Mouse (Mus musculus): Measurements from ENCODE around the gene Sgo1. TPM values are rescaled to one million over a fixed set of nuclear protein-coding genes. Genes with fewer than 3 reads are reported as not detected.

The Sgo1 gene
- 1 to 10 TPM in 1 of 2 experiments, under 1 TPM in 1; 0.47 to 1.4 TPM for polyA plus RNA-seq (2017; shearing (Covaris generic))

DNA sequence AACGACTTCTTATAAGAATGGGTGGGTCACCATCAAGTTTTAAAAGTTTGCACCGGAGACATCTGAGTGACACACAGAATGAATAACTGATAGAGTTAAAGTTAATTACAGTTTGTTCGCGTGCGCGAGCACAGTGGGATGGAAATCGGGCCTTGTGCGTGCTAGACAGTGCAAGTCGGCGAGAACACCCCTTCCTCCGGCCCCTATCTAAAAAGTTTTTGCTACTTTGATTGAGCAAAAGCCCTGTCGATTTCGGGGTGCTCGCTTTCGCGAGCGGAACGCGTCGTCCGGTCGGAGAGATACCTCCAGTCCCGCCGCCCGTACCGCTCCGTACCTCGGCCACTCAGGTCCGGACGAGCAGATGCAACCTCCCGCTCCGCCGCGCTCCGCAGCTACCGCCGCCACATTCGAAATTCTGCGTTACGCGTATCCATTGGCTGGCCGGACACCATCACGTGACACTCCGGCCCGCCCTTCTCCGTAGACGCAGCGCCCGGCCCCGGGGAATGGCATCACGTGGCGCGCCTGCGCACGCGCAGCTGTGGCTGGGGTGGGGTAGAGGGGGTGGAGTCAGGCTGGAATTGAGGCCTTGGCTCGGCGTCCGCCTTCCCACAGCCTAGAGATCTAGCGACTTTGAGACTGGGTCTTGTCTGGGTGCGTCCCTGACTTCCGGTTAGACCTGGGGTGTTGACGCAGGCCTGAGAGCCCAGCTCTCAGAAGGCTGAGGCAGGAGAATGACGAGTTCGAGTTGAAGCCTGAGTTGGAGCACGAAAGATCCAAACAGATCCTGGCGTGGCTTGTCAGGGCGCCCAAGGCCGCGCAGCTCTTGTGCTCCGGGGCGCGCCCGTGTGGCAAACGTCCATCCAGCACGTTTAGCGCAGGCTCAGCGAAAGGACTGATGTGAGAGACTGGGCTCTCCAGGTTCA is at the start of gene Sgo1:
Sgo1 (minus strand) TSS at position 457 of the 926 bp plus-strand sequence.

Other genes starting within 250 kb of the Sgo1 start
- under 1 TPM; 0.20 to 0.21 TPM for gene Efhb, start 226.0 kb downstream of the Sgo1 start, polyA plus RNA-seq (2017; shearing (Covaris generic))
- gene Rab5a, start 210.1 kb downstream of the Sgo1 start, polyA plus RNA-seq (2017; shearing (Covaris generic)): 10 to 100 TPM; 91.5 to 92.8 TPM
- under 1 TPM; 0.34 to 0.67 TPM for gene Pp2d1, start 149.9 kb downstream of the Sgo1 start, polyA plus RNA-seq (2017; shearing (Covaris generic))
- gene Kat2b, start 122.5 kb downstream of the Sgo1 start, polyA plus RNA-seq (2017; shearing (Covaris generic)): 10 to 100 TPM; 37.6 to 41.6 TPM
- not detected for gene Sult1c2, start 157.0 kb upstream of the Sgo1 start, polyA plus RNA-seq (2017; shearing (Covaris generic))